Mouse (Mus musculus) hindbrain, embryonic 14.5 days (tissue): Measurements from ENCODE around the gene Kirrel3. TPM values are rescaled to one million over a fixed set of nuclear protein-coding genes. Genes with fewer than 3 reads are reported as not detected.

Experiments used
- ATAC-seq: fragments of 200-750 bp; cut with Nextera tagmentation; 2 replicates; pipeline ENCODE4 v1.8.0; 2017; ENCODE audit warnings: moderate number of reproducible peaks, mild to moderate bottlenecking, moderate TSS enrichment, moderate library complexity; ENCODE audit not compliant: low FRiP score
- DNase-seq: peaks from one replicate; pipeline ENCODE4 v3.0.0-alpha.2; 2015; ENCODE audit warnings: low spot score
- H3K27ac ChIP-seq: fragments of 300-500 bp; sonication (generic); 2 replicates; pipeline ENCODE4 v1.5.1; 2014; ENCODE audit warnings: mild to moderate bottlenecking, moderate library complexity
- H3K27me3 ChIP-seq: fragments of 300-500 bp; sonication (generic); 2 replicates; pipeline ENCODE4 v1.6.1; 2014; ENCODE audit warnings: mild to moderate bottlenecking, low read length, mixed read lengths; ENCODE audit not compliant: control insufficient read depth, insufficient read depth
- H3K36me3 ChIP-seq: fragments of 300-500 bp; sonication (generic); replicated peaks from 2 replicates; pipeline ENCODE4 v1.6.1; 2014; ENCODE audit not compliant: control insufficient read depth, insufficient read depth
- H3K4me1 ChIP-seq: fragments of 300-500 bp; sonication (generic); replicated peaks from 2 replicates; pipeline ENCODE4 v1.6.1; 2014; ENCODE audit warnings: antibody characterized with exemption, low read length, mixed read lengths; ENCODE audit not compliant: control insufficient read depth, insufficient read depth
- H3K4me2 ChIP-seq: fragments of 300-500 bp; sonication (generic); replicated peaks from 2 replicates; pipeline ENCODE4 v1.6.1; 2014; ENCODE audit warnings: mild to moderate bottlenecking, moderate library complexity
- H3K4me3 ChIP-seq: fragments of 300-500 bp; sonication (generic); replicated peaks from 2 replicates; pipeline ENCODE4 v1.5.1; 2014; ENCODE audit warnings: mild to moderate bottlenecking, low read length
- H3K9ac ChIP-seq: fragments of 300-500 bp; sonication (generic); 2 replicates; pipeline ENCODE4 v1.6.1; 2014
- H3K9me3 ChIP-seq: fragments of 300-500 bp; sonication (generic); 2 replicates; pipeline ENCODE4 v1.6.1; 2016; ENCODE audit warnings: low read length; ENCODE audit not compliant: control insufficient read depth
- WGBS: fragments of 180-500 bp; shearing (Covaris S2); extraction: QIAGEN DNeasy Blood & Tissue Kit; methylation state at CpG from one replicate; pipeline ENCODE4 v1.1.7; 2014; 5-methylcytosine and 5-hydroxymethylcytosine counted together
- polyA plus RNA-seq: library from polyadenylated mRNA; unstranded; fragments of >200 nt; fragmentation: Nextera tagmentation; extraction: Ambion mirVana; gene quantifications from 2 replicates; pipeline ENCODE4 v1.2.1, GENCODE M21; 2014

Gene Kirrel3
- polyA plus RNA-seq, 1 experiment from 2014 or later, result 38.8 TPM

DNA sequence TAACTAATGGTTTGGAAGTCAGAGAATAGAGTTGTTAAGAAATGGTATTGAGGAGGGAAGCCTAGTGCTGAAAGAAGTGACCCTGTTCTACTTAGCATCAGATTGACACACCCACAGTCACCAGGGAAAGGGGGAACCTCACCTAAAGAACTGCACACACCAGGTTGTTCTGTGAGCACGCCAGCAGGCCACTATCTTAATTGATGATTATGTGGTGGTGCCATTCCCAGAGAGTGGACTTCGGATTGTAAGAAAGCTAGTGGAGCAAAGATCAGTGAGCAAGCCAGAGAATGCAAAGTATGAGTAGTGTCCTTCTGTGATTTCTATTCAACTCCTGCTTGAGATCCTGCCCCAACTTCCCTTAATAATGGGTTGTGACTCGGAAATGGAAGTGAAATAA lies 19.6 kb upstream of the Kirrel3 start:
- H3K27me3 ChIP-seq, result no peaks in the 10 kb centered on the region
- DNase-seq (no peak), ATAC-seq (no peak)
- H3K9me3 ChIP-seq, result no peaks in the 10 kb centered on the region
- no peaks in the 10 kb centered on the region for H3K36me3 ChIP-seq
- H3K4me2 ChIP-seq, result no peak overlapping the region
- no peaks in the 10 kb centered on the region for H3K4me1 ChIP-seq
- H3K9ac ChIP-seq, result no peak overlapping the region
- WGBS, result 76% methylated on average over 3 of the region's 3 CpGs
- H3K27ac ChIP-seq, result no peak overlapping the region
- no peak overlapping the region for H3K4me3 ChIP-seq

GRCm38 (mm10) chr9:34469180-34469579 lies 16.5 kb upstream of the Kirrel3 start:
- DNase-seq, result no peak
- Histone ChIP-seq H3K27ac (no peak overlapping the region), H3K4me1 (no peaks in the 10 kb centered on the region), H3K4me3 (no peak overlapping the region), H3K27me3 (no peaks in the 10 kb centered on the region), H3K9ac (no peak overlapping the region), H3K4me2 (no peak overlapping the region), H3K9me3 (no peaks in the 10 kb centered on the region), H3K36me3 (no peaks in the 10 kb centered on the region)
- ATAC-seq, result no peak
- WGBS, result 85% methylated on average over 3 of the region's 3 CpGs

DNA sequence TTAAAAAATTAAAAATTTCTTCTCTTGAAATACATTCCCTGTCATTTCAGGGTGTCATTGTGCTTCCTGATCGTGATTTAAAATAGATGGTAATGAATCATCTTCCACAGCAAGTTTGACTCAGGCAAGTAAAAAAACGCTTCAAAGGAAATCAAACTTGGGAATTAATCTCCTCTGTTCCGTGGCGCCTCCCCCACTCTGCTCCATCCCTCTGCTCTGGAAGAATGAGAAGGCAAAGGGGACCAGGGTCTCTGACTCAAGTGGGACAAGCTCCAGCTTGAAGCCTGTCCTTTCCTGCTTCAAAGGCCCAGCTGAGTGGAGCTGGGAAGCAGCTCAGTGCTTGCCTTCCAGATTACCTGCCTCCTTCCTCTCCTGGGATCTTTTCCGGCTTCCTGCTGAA lies 9.5 kb upstream of the Kirrel3 start:
- H3K4me1 ChIP-seq, result no peaks in the 10 kb centered on the region
- no peak overlapping the region for H3K4me2 ChIP-seq
- H3K4me3 ChIP-seq, result no peak overlapping the region
- no peak for ATAC-seq
- no peaks in the 10 kb centered on the region for H3K9me3 ChIP-seq
- no peak for DNase-seq
- H3K27ac ChIP-seq, result no peak overlapping the region
- no peak overlapping the region for H3K9ac ChIP-seq
- WGBS, result 52% methylated on average over 5 of the region's 5 CpGs
- H3K27me3 ChIP-seq, result no peaks in the 10 kb centered on the region
- no peaks in the 10 kb centered on the region for H3K36me3 ChIP-seq

- 90% methylated on average over 2 of the region's 2 CpGs for WGBS
- no peak overlapping the region for H3K4me2 ChIP-seq
- no peak overlapping the region for H3K27ac ChIP-seq
Measured at GRCm38 (mm10) chr9:34478494-34478893, 7.2 kb upstream of the Kirrel3 start.

GRCm38 (mm10) chr9:34483236-34483635 lies 2.5 kb upstream of the Kirrel3 start:
- Histone ChIP-seq H3K27me3 (peaks cover 5% of the 10 kb centered on the region; the same call in 1 of the 2 replicates), H3K9me3 (no peaks in the 10 kb centered on the region), H3K4me3 (no peak overlapping the region), H3K4me1 (peaks cover 13% of the 10 kb centered on the region), H3K36me3 (no peaks in the 10 kb centered on the region), H3K4me2 (no peak overlapping the region), H3K9ac (no peak overlapping the region), H3K27ac (no peak overlapping the region)
- ATAC-seq, result no peak
- DNase-seq, result no peak
- 37% methylated on average over 2 of the region's 2 CpGs for WGBS

More at GRCm38 (mm10) chr9:34478494-34478893, 7.2 kb upstream of the Kirrel3 start:
- DNase-seq (no peak), ATAC-seq (no peak)
- Histone ChIP-seq H3K4me1 (peaks cover 4% of the 10 kb centered on the region; the same call in 1 of the 2 replicates), H3K27me3 (no peaks in the 10 kb centered on the region), H3K9me3 (no peaks in the 10 kb centered on the region), H3K4me3 (no peak overlapping the region), H3K9ac (no peak overlapping the region), H3K36me3 (no peaks in the 10 kb centered on the region)

DNA sequence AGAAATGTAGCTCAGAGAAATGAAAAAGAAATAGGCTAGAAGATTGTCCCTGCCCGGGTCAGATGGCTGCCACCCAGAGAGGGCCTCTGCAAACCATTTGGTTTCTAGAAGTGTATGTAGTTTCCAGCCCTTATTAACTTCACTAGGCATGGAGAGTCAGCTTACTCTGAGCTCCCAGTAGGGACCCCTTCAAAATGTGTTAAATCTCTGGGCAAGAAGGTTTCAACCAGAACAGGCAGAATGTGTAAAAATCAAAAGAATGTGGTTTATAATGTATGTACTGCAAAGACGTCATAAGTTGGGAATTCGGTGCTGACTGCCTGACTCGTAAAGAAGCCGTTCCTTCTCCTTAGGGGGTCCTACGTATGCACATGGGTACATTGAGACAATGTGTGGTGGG lies 1.0 kb upstream of the Kirrel3 start:
- H3K9me3 ChIP-seq, result no peaks in the 10 kb centered on the region
- H3K27me3 ChIP-seq, result peaks cover 8% of the 10 kb centered on the region; the same call in 1 of the 2 replicates
- peaks cover 17% of the 10 kb centered on the region for H3K4me1 ChIP-seq
- H3K9ac ChIP-seq, result no peak overlapping the region
- ATAC-seq, result no peak
- H3K36me3 ChIP-seq, result no peaks in the 10 kb centered on the region
- H3K4me3 ChIP-seq, result no peak overlapping the region
- DNase-seq, result no peak
- no peak overlapping the region for H3K27ac ChIP-seq
- WGBS, result 47% methylated on average over 6 of the region's 6 CpGs
- H3K4me2 ChIP-seq, result no peak overlapping the region

DNA sequence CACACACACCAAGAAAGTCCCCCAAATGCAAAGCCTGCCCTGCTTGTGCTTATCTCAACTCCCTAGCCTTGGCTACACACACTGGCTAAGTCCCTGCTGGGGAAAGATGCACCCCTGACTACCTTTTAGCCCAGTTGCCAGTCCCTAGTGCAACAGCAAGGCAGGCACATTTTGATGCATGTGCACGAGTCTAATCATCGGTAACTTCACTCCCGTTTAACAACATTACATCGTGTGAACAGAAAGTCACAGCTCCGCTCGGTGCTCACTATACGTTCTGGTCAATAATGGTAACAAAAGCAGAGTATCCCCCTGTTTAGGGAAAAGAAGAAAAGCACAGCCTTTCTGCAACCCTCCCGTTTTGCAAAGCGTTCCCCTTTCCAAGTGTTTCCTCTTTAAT lies 2.6 kb downstream of the Kirrel3 start:
- ATAC-seq (peak; percentile 18; the same call in 1 of the 2 replicates), DNase-seq (no peak)
- no peaks in the 10 kb centered on the region for H3K9me3 ChIP-seq
- peak overlapping the region; percentile 60 for H3K27ac ChIP-seq
- H3K4me2 ChIP-seq, result peak overlapping the region; percentile 66
- H3K9ac ChIP-seq, result peak overlapping the region; percentile 68
- H3K27me3 ChIP-seq, result peaks cover 21% of the 10 kb centered on the region; the same call in 1 of the 2 replicates
- H3K36me3 ChIP-seq, result no peaks in the 10 kb centered on the region
- peak overlapping the region; percentile 67 for H3K4me3 ChIP-seq
- WGBS, result 1% methylated on average over 9 of the region's 9 CpGs
- H3K4me1 ChIP-seq, result peaks cover 37% of the 10 kb centered on the region

- Histone ChIP-seq H3K4me1 (peaks cover 35% of the 10 kb centered on the region), H3K9me3 (no peaks in the 10 kb centered on the region)
- under 1% methylated on average over 53 of the region's 53 CpGs for WGBS
Measured at GRCm38 (mm10) chr9:34488700-34489315, 3.1 kb downstream of the Kirrel3 start.

DNA sequence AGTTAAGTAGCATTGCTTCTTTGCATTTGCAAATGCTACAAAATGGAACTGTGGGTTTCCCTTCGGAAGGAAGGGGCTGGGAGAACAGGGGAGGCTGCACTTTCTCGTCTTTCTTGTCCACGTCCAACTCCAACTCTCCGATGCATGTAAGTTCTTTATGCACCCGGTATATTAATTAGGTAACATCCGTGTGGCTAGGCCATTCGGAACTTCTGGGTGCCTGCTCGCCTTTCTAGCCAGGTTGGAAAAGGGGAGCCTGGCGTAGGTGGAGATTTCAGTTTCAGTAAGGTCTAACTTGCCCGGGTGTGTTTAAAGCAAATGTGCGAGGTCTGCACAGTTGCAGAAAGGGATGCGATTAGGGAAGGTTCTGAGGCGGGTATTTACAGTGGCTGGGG lies 3.6 kb downstream of the Kirrel3 start:
- Histone ChIP-seq H3K27me3 (peaks cover 21% of the 10 kb centered on the region; the same call in 1 of the 2 replicates), H3K4me1 (peaks cover 35% of the 10 kb centered on the region), H3K4me2 (peak overlapping the region; percentile 66), H3K4me3 (peak overlapping the region; percentile 67), H3K9ac (peak overlapping the region; percentile 68), H3K36me3 (no peaks in the 10 kb centered on the region), H3K27ac (0 out of 2 replicates have a peak overlapping the region, but pooled peaks have one; percentile 60), H3K9me3 (no peaks in the 10 kb centered on the region)
- WGBS, result under 1% methylated on average over 13 of the region's 13 CpGs
- no peak for ATAC-seq
- no peak for DNase-seq

More at GRCm38 (mm10) chr9:34488700-34489315, 3.1 kb downstream of the Kirrel3 start:
- Histone ChIP-seq H3K27ac (peak overlapping the region; percentile 60), H3K4me3 (peak overlapping the region; percentile 67), H3K27me3 (peaks cover 21% of the 10 kb centered on the region; the same call in 1 of the 2 replicates), H3K4me2 (peak overlapping the region; percentile 66), H3K36me3 (no peaks in the 10 kb centered on the region), H3K9ac (peak overlapping the region; percentile 68)
- DNase-seq (peak; percentile 80), ATAC-seq (peak; percentile 76)
